Mouse (Mus musculus) effector memory CD4-positive, alpha-beta T cell, adult 7 months (primary cell): ENCODE data around the gene Oser1. TPM values are rescaled to one million over a fixed set of nuclear protein-coding genes. Genes with fewer than 3 reads are reported as not detected.

Experiments used
- polyA plus RNA-seq: library from polyadenylated mRNA; unstranded; fragments of 100-300 nt; shearing (Covaris generic); gene quantifications from one replicate; pipeline ENCODE4 v1.2.1, GENCODE M21; 2017

Gene Oser1
- polyA plus RNA-seq, result 216 TPM

GRCm38 (mm10) chr2:163424597-163424996, at the start of gene Oser1:
TSS of gene Oser1 (minus strand) at chr2:163424697.

DNA sequence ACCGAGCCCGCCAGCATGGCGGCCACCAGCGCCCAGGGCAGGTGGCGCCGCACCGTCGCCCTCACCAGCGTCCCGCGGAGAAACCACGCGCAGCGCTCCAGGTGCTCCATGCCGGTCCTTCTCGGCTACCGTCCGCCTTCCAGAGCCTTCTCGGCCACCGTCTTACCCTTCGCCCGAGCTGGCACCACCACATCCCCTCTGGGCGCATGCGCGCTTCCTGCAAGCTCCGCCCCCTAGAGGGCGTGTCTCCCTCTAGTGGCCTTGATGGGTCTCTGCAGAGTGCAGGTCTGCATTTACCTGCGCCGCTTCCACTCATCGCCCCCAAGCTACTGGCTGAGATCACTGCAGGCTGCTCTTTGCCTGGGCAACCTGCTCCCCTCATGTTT, 48.0 kb upstream of the Oser1 start, which contains the start of gene Fitm2:
Gene Fitm2, minus strand, starts transcription at position 164 of the 386 bp plus-strand sequence.

DNA sequence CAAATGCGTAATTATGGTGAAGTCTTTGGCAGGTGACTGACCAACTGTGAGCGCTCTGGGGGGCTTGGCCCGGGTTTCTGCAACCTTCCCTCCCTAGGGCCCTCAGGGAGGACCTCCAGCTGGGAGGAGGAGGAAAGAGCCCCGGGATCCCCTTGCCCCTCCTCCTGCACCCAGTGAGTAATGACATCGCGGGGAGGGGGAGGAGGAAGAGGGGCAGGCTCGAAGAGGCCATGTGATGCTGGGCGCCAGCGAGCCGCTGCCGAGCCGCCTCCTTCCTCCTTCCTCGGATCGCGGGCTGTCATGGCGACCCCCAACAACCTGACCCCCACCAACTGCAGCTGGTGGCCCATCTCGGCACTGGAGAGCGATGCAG, 13.7 kb upstream of the Oser1 start, which contains the start of gene Gdap1l1:
Gene Gdap1l1, plus strand, starts transcription at position 231 of the 373 bp plus-strand sequence.

DNA sequence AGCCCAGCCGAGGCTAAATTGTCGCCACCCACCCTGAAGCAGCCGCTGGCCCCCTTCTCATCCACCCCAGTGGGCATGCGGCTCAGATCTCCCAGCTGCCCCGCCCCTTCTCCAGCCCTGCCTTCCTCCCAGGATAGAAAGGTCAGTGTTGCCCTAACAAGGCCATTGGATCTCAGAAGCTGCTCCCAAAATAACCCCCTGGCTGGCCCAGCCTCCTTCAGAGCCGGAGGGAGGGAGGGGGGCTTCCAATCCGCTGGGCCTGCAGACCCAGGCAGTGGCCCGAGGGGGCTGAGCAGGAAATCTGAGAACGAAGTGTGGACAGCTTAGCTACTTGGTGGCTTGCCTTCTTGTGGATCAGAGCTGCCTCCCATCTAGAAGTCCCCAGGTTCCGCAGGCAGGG, 26.6 kb downstream of the Oser1 start, which contains the start of gene Jph2:
Gene Jph2, minus strand, starts transcription at position 89 of the 400 bp plus-strand sequence.

Other genes with a start within 250 kb of the Oser1 start
- 9.3 TPM for gene Tox2, start 221.6 kb downstream of the Oser1 start, polyA plus RNA-seq
- not detected for gene Jph2, start 26.7 kb downstream of the Oser1 start, polyA plus RNA-seq
- gene Gdap1l1, start 13.8 kb upstream of the Oser1 start, polyA plus RNA-seq, result not detected
- 1.8 TPM for gene Fitm2, start 47.9 kb upstream of the Oser1 start, polyA plus RNA-seq
- gene R3hdml, start 67.6 kb upstream of the Oser1 start, polyA plus RNA-seq, result not detected
- not detected for gene Hnf4a, start 82.1 kb upstream of the Oser1 start, polyA plus RNA-seq
- gene Ttpal, start 177.6 kb upstream of the Oser1 start, polyA plus RNA-seq, result 45.5 TPM
- gene Serinc3, start 220.4 kb upstream of the Oser1 start, polyA plus RNA-seq, result 541 TPM
- gene Pkig, start 233.7 kb upstream of the Oser1 start, polyA plus RNA-seq, result 2.9 TPM